Mouse (Mus musculus): ENCODE results near the gene Rnf5.

- TF ChIP-seq POLR2A (IDR thresholded peaks at IDR 0.05; ENCODE audit: control insufficient read depth, extremely low read depth, insufficient read depth, low read length, poor library complexity) (no peak), CTCF (IDR thresholded peaks at IDR 0.05; ENCODE audit: borderline replicate concordance, control insufficient read depth, extremely low read depth, insufficient read depth, low read length, poor library complexity) (no peak)
Measured at GRCm38 (mm10) chr17:34601796-34602195, 1.7 kb downstream of the Rnf5 start.
